Mouse (Mus musculus) midbrain, postnatal 0 days (tissue): ENCODE measurements around the gene Gpx2. TPM values are rescaled to one million over a fixed set of nuclear protein-coding genes. Genes with fewer than 3 reads are reported as not detected.

Experiments used
- ATAC-seq: fragments of 200-750 bp; cut with Nextera tagmentation; 2 replicates; pipeline ENCODE4 v1.8.0; 2017; ENCODE audit warnings: moderate number of reproducible peaks, mild to moderate bottlenecking, moderate TSS enrichment, moderate library complexity; ENCODE audit not compliant: low FRiP score
- DNase-seq: peaks from one replicate; pipeline ENCODE4 v3.0.0-alpha.2; 2015; ENCODE audit warnings: low spot score
- H3K27ac ChIP-seq: fragments of 300-500 bp; sonication (generic); 2 replicates; pipeline ENCODE4 v1.5.1; 2014; ENCODE audit warnings: low read depth, mild to moderate bottlenecking, low read length, mixed read lengths
- H3K27me3 ChIP-seq: fragments of 300-500 bp; sonication (generic); 2 replicates; pipeline ENCODE4 v1.6.1; 2014; ENCODE audit warnings: low read length, control low read depth, mixed read lengths; ENCODE audit not compliant: insufficient read depth
- H3K36me3 ChIP-seq: fragments of 300-500 bp; sonication (generic); 2 replicates; pipeline ENCODE4 v1.6.1; 2014; ENCODE audit warnings: low read length, control low read depth, mixed read lengths; ENCODE audit not compliant: insufficient read depth
- H3K4me1 ChIP-seq: fragments of 300-500 bp; sonication (generic); 2 replicates; pipeline ENCODE4 v1.6.1; 2014; ENCODE audit warnings: mild to moderate bottlenecking, control low read depth, antibody characterized with exemption, low read length, mixed read lengths; ENCODE audit not compliant: insufficient read depth
- H3K4me2 ChIP-seq: fragments of 300-500 bp; sonication (generic); 2 replicates; pipeline ENCODE4 v1.6.1; 2014; ENCODE audit warnings: low read depth, mild to moderate bottlenecking, low read length, mixed read lengths; ENCODE audit not compliant: poor library complexity, severe bottlenecking
- H3K4me3 ChIP-seq: fragments of 300-500 bp; sonication (generic); 2 replicates; pipeline ENCODE4 v1.5.1; 2014; ENCODE audit warnings: low read depth, mild to moderate bottlenecking, low read length, moderate library complexity
- H3K9ac ChIP-seq: fragments of 300-500 bp; sonication (generic); replicated peaks from 2 replicates; pipeline ENCODE4 v1.6.1; 2014; ENCODE audit warnings: mild to moderate bottlenecking, low read length, moderate library complexity, mixed read lengths; ENCODE audit not compliant: poor library complexity, severe bottlenecking
- H3K9me3 ChIP-seq: fragments of 300-500 bp; sonication (generic); 2 replicates; pipeline ENCODE4 v1.6.1; 2016; ENCODE audit warnings: low read length, control low read depth
- CTCF ChIP-seq: IDR thresholded peaks from 2 replicates; pipeline ENCODE4 v1.5.1; 2016; ENCODE audit warnings: antibody characterized with exemption, mild to moderate bottlenecking
- WGBS: fragments of 180-500 bp; shearing (Covaris S2); extraction: QIAGEN DNeasy Blood & Tissue Kit; methylation state at CpG from one replicate; pipeline ENCODE4 v1.1.7; 2014; 5-methylcytosine and 5-hydroxymethylcytosine counted together
- polyA plus RNA-seq: library from polyadenylated mRNA; unstranded; fragments of >200 nt; fragmentation: Nextera tagmentation; extraction: Ambion mirVana; gene quantifications from 2 replicates; pipeline ENCODE4 v1.2.1, GENCODE M21; 2015
- total RNA-seq: library from RNA; depleted of rRNA; stranded (reverse); fragments of >200 nt; gene quantifications from 2 replicates; pipeline ENCODE4 v1.2.3, GENCODE M21; 2014; rRNA removed

Gpx2 gene
- total RNA-seq (0.33 TPM in 1 of 2 replicates, not detected in the other), polyA plus RNA-seq (0.21 TPM in 1 of 2 replicates, not detected in the other)

DNA sequence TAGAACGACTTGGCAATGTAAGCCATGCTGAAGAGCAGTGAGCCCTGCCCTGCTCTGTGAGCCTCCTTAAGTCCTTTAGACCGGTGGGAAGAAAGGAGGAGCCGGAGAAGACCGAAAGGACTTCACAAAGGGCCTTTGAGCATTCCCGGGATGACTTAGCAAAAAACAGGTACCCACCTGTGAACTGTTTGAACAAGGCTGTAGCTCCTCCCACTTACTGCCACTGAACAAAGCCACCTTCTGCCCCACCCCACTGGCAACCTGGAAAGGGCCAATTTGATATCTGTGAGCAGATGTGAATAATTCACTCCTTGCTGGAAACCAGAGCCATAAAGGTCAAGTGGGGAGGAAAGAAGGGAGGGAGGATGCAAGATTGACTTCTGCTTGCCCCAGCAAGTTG lies at the start of gene Gpx2:
Gpx2 (minus strand) TSS at position 205 of the 400 bp plus-strand sequence.
- Histone ChIP-seq H3K4me3 (no peak within 1 kb of the TSS), H3K4me1 (no peaks in the 10 kb centered on the region), H3K36me3 (peaks cover 16% of the 10 kb centered on the region), H3K9me3 (no peaks in the 10 kb centered on the region), H3K9ac (no peak within 1 kb of the TSS), H3K4me2 (no peak within 1 kb of the TSS), H3K27me3 (no peaks in the 10 kb centered on the region), H3K27ac (no peak within 1 kb of the TSS)
- ATAC-seq (no peak), DNase-seq (no peak)
- 77% methylated on average over 5 of the region's 5 CpGs for WGBS
- TF ChIP-seq CTCF: no peak

DNA sequence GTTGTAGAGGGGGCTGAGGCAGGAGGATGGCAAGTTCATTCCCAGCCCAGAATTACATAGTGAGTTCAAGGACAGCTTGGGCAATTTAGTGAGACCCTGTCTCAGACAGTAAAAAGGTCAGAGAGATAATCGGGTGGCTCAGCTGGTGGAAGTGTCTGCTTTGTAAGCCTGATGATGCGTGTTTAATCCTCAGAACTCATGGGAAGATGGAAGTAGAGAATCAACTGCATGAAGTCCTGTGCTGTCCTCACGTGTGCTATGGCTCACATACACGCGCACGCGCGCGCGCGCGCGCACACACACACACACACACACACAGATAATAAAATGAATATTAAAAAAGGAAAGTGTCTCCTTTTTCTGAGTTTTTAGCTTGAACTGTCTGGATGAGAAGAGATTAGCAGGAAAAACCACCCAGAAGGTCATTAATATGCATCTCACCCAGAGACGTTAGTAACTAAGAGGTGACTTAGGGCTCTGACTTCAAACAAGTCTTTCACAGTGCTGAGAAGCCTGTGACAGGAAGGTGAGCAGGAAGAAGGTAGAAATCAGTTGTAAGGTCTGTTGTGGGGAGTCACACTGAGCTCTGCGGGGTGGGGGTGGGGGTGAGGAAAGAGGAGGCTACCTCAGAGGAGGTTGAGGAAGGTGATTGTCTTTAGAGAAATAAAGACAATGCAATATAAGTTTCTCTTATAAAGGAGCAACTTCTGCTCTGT lies 49.1 kb upstream of the Gpx2 start:
- Histone ChIP-seq H3K9me3 (no peaks in the 10 kb centered on the region), H3K4me2 (no peak overlapping the region), H3K36me3 (no peaks in the 10 kb centered on the region), H3K4me1 (no peaks in the 10 kb centered on the region), H3K27ac (no peak overlapping the region), H3K4me3 (no peak overlapping the region), H3K27me3 (no peaks in the 10 kb centered on the region), H3K9ac (no peak overlapping the region)
- no peak for TF ChIP-seq CTCF
- DNase-seq (no peak), ATAC-seq (no peak)
- WGBS: 85% methylated on average over 15 of the region's 15 CpGs

DNA sequence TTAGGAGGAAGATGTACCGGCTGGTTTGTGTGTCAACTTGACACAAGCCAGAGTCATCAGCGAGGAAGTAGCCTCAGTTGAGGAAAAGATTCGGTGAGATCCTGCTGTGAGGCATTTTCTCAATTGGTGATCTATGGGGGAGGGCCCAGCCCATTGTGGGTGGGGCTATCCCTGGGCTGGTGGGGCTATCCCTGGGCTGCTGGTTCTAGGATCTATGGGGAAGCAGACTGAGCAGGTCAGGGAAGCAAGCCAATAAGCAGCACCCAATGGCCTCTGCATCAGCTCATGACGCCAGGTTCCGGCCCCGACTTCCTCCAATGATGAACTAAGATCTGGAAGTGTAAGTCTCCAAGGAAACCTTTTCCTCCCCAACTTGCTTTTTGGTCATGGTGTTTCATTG lies 44.7 kb upstream of the Gpx2 start:
- Histone ChIP-seq H3K4me1 (peaks cover 4% of the 10 kb centered on the region; the same call in 1 of the 2 replicates), H3K27ac (no peak overlapping the region), H3K9me3 (no peaks in the 10 kb centered on the region), H3K9ac (no peak overlapping the region), H3K4me3 (no peak overlapping the region), H3K36me3 (no peaks in the 10 kb centered on the region), H3K4me2 (no peak overlapping the region), H3K27me3 (no peaks in the 10 kb centered on the region)
- no peak for ATAC-seq
- no peak for TF ChIP-seq CTCF
- no peak for DNase-seq
- WGBS: 81% methylated on average over 6 of the region's 6 CpGs

DNA sequence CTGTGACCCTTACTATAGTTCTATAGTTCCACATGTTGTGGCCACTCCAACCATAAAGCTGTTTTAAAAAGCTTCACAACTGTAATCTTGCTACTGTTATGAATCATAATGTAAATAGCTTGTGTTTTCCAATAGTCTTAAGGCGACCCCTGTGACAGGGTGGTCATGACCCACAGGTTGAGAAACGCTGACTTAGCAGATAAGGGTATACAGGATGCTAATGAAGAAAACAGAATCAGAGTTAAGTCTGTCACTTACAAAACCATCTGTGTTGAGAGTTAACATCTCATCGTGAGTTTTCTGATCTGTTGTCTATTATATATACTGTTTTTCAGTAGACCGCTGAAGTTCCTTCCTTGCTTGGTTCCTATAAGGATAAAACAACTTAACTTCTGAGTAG lies 43.9 kb upstream of the Gpx2 start:
- peaks cover 4% of the 10 kb centered on the region; the same call in 1 of the 2 replicates for H3K4me1 ChIP-seq
- no peaks in the 10 kb centered on the region for H3K36me3 ChIP-seq
- 94% methylated on average over 4 of the region's 4 CpGs for WGBS
- no peaks in the 10 kb centered on the region for H3K9me3 ChIP-seq
- TF ChIP-seq CTCF: no peak
- H3K27me3 ChIP-seq: no peaks in the 10 kb centered on the region
- H3K4me2 ChIP-seq: no peak overlapping the region
- H3K9ac ChIP-seq: no peak overlapping the region
- no peak for ATAC-seq
- DNase-seq: no peak
- H3K27ac ChIP-seq: no peak overlapping the region
- no peak overlapping the region for H3K4me3 ChIP-seq

DNA sequence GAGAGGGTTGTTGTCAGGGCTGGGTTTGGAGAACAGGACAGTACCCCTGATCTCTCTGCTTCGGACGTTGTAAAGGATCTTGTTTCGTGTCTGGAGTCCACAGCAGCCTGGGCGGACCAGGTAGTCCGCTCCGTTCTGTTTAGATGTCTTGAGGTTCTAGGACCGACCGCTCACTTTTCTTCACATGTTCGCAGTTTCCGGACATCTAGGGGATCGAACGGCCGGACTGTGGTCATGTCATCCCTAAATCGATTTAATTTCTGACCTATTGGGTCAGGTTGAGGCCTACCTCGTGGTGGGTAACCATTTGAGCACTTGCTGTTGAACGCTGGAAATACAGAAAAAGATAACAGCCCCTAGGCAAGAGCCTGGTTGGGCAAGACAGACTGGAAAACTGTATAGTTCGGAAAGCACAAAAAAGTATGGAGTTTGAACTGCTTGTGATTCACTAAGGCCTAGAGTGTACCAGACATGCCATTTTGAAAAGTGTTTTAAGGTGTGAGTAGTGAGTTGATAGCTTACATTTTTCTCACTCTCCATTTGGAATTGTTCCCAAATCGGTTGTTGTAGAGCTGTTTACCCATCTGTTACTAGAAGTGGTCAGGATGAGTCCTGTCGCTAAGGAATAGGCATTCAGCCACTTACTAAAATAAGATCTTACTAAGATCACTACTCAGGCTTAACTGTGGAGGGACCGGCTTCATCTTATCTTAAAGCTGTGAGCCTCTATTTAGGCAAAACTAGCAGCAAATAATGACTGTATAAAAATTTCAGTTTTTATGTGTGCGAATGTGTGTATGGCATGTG lies 42.7 kb upstream of the Gpx2 start:
- Histone ChIP-seq H3K27ac (peak overlapping the region; percentile 59), H3K9ac (peak overlapping the region; percentile 68), H3K27me3 (no peaks in the 10 kb centered on the region), H3K4me3 (peak overlapping the region; percentile 52), H3K9me3 (no peaks in the 10 kb centered on the region), H3K4me1 (peaks cover 4% of the 10 kb centered on the region; the same call in 1 of the 2 replicates), H3K4me2 (peak overlapping the region; percentile 62), H3K36me3 (no peaks in the 10 kb centered on the region)
- no peak for TF ChIP-seq CTCF
- WGBS: 14% methylated on average over 21 of the region's 21 CpGs
- ATAC-seq: peak; percentile 11; the same call in 1 of the 2 replicates
- no peak for DNase-seq
